Mouse (Mus musculus) MEL (cell line): ENCODE measurements around the gene Gpr6. TPM values are rescaled to one million over a fixed set of nuclear protein-coding genes. Genes with fewer than 3 reads are reported as not detected.

Experiments used
- DNase-seq: peaks from one replicate; pipeline ENCODE4 v3.0.0; 2011; ENCODE audit warnings: low read depth, low spot score
- H3K27ac ChIP-seq: 2 replicates; pipeline ENCODE4 v1.5.1; 2012; ENCODE audit warnings: low read depth, mild to moderate bottlenecking, control low read depth, low read length, moderate library complexity; ENCODE audit not compliant: control insufficient read depth
- H3K27me3 ChIP-seq, 2 experiments: fragments of 150-350 bp in 1 of 2; sonication (generic) in 1 of 2; 2 replicates each; pipeline ENCODE4 v1.6.1; 2012; ENCODE audit warnings: low read length in 2 of 2, mild to moderate bottlenecking in 2 of 2, improper control_type of control experiment in 1 of 2, moderate library complexity in 1 of 2; ENCODE audit not compliant: insufficient read depth in 2 of 2, control insufficient read depth in 1 of 2
- H3K36me3 ChIP-seq, 2 experiments: 2 replicates each; pipeline ENCODE4 v1.6.1; 2012 to 2014; ENCODE audit warnings: low read length in 2 of 2, improper control_type of control experiment in 1 of 2, inconsistent platforms in 1 of 2, mild to moderate bottlenecking in 1 of 2; ENCODE audit not compliant: insufficient read depth in 2 of 2, control insufficient read depth in 1 of 2
- H3K4me1 ChIP-seq, 2 experiments: fragments of 150-350 bp in 1 of 2; sonication (generic) in 1 of 2; 2 replicates each; pipeline ENCODE4 v1.6.1; 2012; ENCODE audit warnings: low read length in 2 of 2, improper control_type of control experiment in 1 of 2, mild to moderate bottlenecking in 1 of 2; ENCODE audit not compliant: insufficient read depth in 2 of 2, control insufficient read depth in 1 of 2
- H3K4me3 ChIP-seq, 2 experiments: fragments of 150-350 bp in 1 of 2; sonication (generic) in 1 of 2; 2 replicates each; pipeline ENCODE4 v1.5.1; 2012; ENCODE audit warnings: low read depth in 2 of 2, low read length in 2 of 2, mild to moderate bottlenecking in 2 of 2, moderate library complexity in 2 of 2, control low read depth in 1 of 2, improper control_type of control experiment in 1 of 2; ENCODE audit not compliant: control insufficient read depth in 1 of 2, insufficient read depth in 1 of 2
- H3K79me2 ChIP-seq: 2 replicates; pipeline ENCODE4 v1.6.1; 2012; ENCODE audit warnings: mild to moderate bottlenecking, low read length, moderate library complexity; ENCODE audit not compliant: control insufficient read depth, poor library complexity, insufficient read depth
- H3K9ac ChIP-seq: 2 replicates; pipeline ENCODE4 v1.6.1; 2012; ENCODE audit warnings: low read depth, mild to moderate bottlenecking, control low read depth, low read length, moderate library complexity; ENCODE audit not compliant: control insufficient read depth, poor library complexity, severe bottlenecking
- H3K9me3 ChIP-seq: fragments of 150-350 bp; sonication (generic); replicated peaks from 2 replicates; pipeline ENCODE4 v1.6.1; 2012; ENCODE audit warnings: mild to moderate bottlenecking, low read length, improper control_type of control experiment, moderate library complexity; ENCODE audit not compliant: insufficient read depth
- BHLHE40 ChIP-seq: IDR thresholded peaks from 2 replicates; pipeline ENCODE4 v1.6.1; 2012; ENCODE audit warnings: low read depth, mild to moderate bottlenecking, inconsistent platforms, low read length, improper control_type of control experiment, borderline replicate concordance
- CTCF ChIP-seq, 3 experiments: IDR thresholded peaks in 2 of 3; conservative IDR thresholded peaks in 1 of 3; 2 replicates each; pipeline ENCODE4 v1.5.1; 2011 to 2012; ENCODE audit warnings: low read length in 3 of 3, low read depth in 2 of 3, mild to moderate bottlenecking in 2 of 3, improper control_type of control experiment in 1 of 3, inconsistent platforms in 1 of 3, mixed read lengths in 1 of 3, moderate library complexity in 1 of 3; ENCODE audit not compliant: control insufficient read depth in 1 of 3, insufficient read depth in 1 of 3, poor library complexity in 1 of 3, severe bottlenecking in 1 of 3
- ELF1 ChIP-seq: IDR thresholded peaks from 2 replicates; pipeline ENCODE4 v1.6.1; 2014; ENCODE audit warnings: low read depth, mild to moderate bottlenecking, inconsistent platforms, low read length, improper control_type of control experiment, moderate library complexity
- JUND ChIP-seq: IDR thresholded peaks from 2 replicates; pipeline ENCODE4 v1.6.1; 2011; ENCODE audit warnings: low read depth, mild to moderate bottlenecking, improper control_type of control experiment, low read length
- KAT2A ChIP-seq: conservative IDR thresholded peaks from 2 replicates; pipeline ENCODE4 v1.6.1; 2012; ENCODE audit warnings: low read depth, low read length, improper control_type of control experiment, inconsistent platforms
- MAZ ChIP-seq: IDR thresholded peaks from 2 replicates; pipeline ENCODE4 v1.6.1; 2012; ENCODE audit warnings: low read depth, mild to moderate bottlenecking, inconsistent platforms, low read length, improper control_type of control experiment
- POLR2A ChIP-seq, 2 experiments: IDR thresholded peaks; 2 replicates each; pipeline ENCODE4 v1.6.1; 2011 to 2012; ENCODE audit warnings: low read length in 2 of 2, mild to moderate bottlenecking in 2 of 2, control low read depth in 1 of 2, improper control_type of control experiment in 1 of 2, low read depth in 1 of 2, moderate library complexity in 1 of 2; ENCODE audit not compliant: control insufficient read depth in 1 of 2, insufficient read depth in 1 of 2, poor library complexity in 1 of 2
- SIN3A ChIP-seq: IDR thresholded peaks from 2 replicates; pipeline ENCODE4 v1.6.1; 2012; ENCODE audit warnings: low read length, improper control_type of control experiment, inconsistent platforms
- TBP ChIP-seq: IDR thresholded peaks from 2 replicates; pipeline ENCODE4 v1.8.0; 2011; ENCODE audit warnings: low read depth, low read length, improper control_type of control experiment
- UBTF ChIP-seq: IDR thresholded peaks from 2 replicates; pipeline ENCODE4 v1.6.1; 2012; ENCODE audit warnings: low read depth, mild to moderate bottlenecking, inconsistent platforms, low read length, improper control_type of control experiment, moderate library complexity, borderline replicate concordance; ENCODE audit not compliant: insufficient read depth
- ZKSCAN1 ChIP-seq: IDR thresholded peaks from 2 replicates; pipeline ENCODE4 v1.6.1; 2012; ENCODE audit warnings: low read depth, mild to moderate bottlenecking, inconsistent platforms, low read length, improper control_type of control experiment, moderate library complexity
- ZMIZ1 ChIP-seq: IDR thresholded peaks from 2 replicates; pipeline ENCODE4 v1.6.1; 2012; ENCODE audit warnings: low read depth, mild to moderate bottlenecking, inconsistent platforms, low read length, improper control_type of control experiment, moderate library complexity
- ZNF384 ChIP-seq: IDR thresholded peaks from 2 replicates; pipeline ENCODE4 v1.6.1; 2012; ENCODE audit warnings: low read depth, mild to moderate bottlenecking, inconsistent platforms, low read length, improper control_type of control experiment
- polyA plus RNA-seq, 2 experiments: library from polyadenylated mRNA; stranded (reverse) in 1 of 2; unstranded in 1 of 2; fragments of >175 nt in 1 of 2; fragments of >200 nt in 1 of 2; gene quantifications; 2 replicates each; pipeline versions ENCODE4 v1.2.1 to v1.2.4; 2012; ENCODE audit warnings: low replicate concordance in 2 of 2, low read depth in 1 of 2; ENCODE audit not compliant: insufficient read length in 2 of 2, insufficient read depth in 1 of 2, missing spikeins in 1 of 2
- total RNA-seq: library from RNA; depleted of rRNA; stranded (reverse); fragments of 300-350 nt; gene quantifications from 2 replicates; pipeline ENCODE4 v1.2.3, GENCODE M21; 2012; rRNA removed

Gpr6 gene
- total and polyA plus RNA-seq, 3 experiments, result not detected

DNA sequence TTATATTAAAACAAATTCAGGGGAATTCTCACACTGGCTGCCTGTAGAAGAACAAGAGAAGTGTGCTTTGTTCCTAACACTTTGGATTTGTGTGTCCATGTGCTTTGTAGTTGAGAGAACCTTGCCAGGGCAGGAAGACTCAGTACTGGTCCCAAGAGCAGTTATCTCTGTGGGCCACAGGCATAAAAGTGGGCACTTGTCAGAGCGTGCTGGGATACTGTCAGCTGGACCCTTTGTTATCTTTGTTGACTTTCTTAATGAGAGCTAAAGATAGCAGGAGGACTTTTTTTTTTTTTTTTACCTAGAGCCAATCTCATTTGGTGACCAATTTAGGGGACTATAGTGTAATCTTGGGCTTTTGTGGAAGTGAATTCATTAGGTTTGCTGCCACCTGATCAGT, 47.2 kb downstream of the Gpr6 start:
- Histone ChIP-seq H3K4me3 (no peak overlapping the region), H3K4me1 (no peaks in the 10 kb centered on the region), H3K9me3 (no peaks in the 10 kb centered on the region), H3K36me3 (no peaks in the 10 kb centered on the region), H3K79me2 (no peaks in the 10 kb centered on the region), H3K27ac (no peak overlapping the region), H3K27me3 (peaks cover 0 to 2% of the 10 kb centered on the region in 2 experiments), H3K9ac (no peak overlapping the region)
- TF ChIP-seq KAT2A (no peak), ELF1 (no peak), ZKSCAN1 (no peak), ZNF384 (peak; percentile 39; the same call in 1 of the 2 replicates)
- DNase-seq, result no peak

DNA sequence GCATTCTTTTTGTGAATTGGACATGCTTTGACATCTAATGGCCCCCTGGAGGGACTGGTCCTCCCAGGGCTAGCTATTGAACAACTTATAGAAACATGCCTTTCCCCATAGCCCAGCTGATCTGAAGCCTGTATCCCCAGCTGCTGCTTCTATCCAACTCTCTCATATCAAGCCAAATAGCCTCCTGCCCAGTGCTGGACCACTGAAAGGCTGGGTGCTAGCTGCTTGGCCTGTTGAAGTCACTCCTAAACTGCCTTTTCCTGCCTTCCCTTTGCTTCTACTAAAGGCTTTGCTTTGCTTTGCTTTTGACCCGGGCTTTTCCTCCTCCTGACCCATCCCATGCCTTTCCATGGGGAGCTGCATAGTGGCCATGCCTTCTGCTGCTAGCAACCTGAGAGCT, 47.7 kb downstream of the Gpr6 start:
- Histone ChIP-seq H3K36me3 (no peaks in the 10 kb centered on the region), H3K9ac (no peak overlapping the region), H3K79me2 (no peaks in the 10 kb centered on the region), H3K4me1 (no peaks in the 10 kb centered on the region), H3K27ac (no peak overlapping the region)
- DNase-seq, result no peak
- TF ChIP-seq TBP (no peak), JUND (no peak), BHLHE40 (no peak), UBTF (no peak), ZMIZ1 (no peak)
- TF ChIP-seq, all 39 proteins: peak for 0
- H3K4me3 ChIP-seq, result no peak overlapping the region
- H3K27me3 ChIP-seq, result peaks cover 0 to 2% of the 10 kb centered on the region in 2 experiments; a peak in 3 of 4 replicates
- H3K9me3 ChIP-seq, result no peaks in the 10 kb centered on the region

DNA sequence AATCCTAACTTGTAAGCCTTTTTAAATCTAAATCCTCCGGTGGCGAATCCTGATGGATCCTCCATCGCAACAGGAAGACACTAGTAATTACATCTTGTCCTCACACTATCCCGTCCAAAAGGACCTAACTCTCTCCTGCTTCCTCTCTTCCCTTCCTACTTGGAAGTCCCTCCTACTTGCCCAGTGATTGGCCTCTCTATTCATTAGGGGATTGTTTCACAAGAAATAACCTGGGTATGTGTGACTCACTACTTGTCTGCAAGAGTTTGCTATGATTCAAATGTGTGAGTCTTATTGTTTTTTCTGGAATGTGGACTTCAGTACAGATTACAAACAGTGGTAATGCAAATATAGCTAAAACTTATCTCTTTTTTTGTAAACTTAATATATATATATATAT, 49.9 kb downstream of the Gpr6 start:
- TF ChIP-seq POLR2A (IDR thresholded peaks at IDR 0.05; ENCODE audit: control insufficient read depth in 1 of 2, insufficient read depth in 1 of 2, low read depth in 1 of 2, low read length in 2 of 2, poor library complexity in 1 of 2), result no peak
- no peak for TF ChIP-seq CTCF (IDR thresholded peaks at IDR 0.05 in 2 of 3, conservative IDR thresholded peaks at IDR 0.05 in 1 of 3; ENCODE audit: control insufficient read depth in 1 of 3, insufficient read depth in 1 of 3, low read depth in 2 of 3, low read length in 3 of 3, poor library complexity in 1 of 3, severe bottlenecking in 1 of 3)
- TF ChIP-seq JUND, result no peak
- no peak for TF ChIP-seq SIN3A
- no peak for TF ChIP-seq ZNF384
- TF ChIP-seq MAZ, result no peak
- no peaks in the 10 kb centered on the region for H3K9me3 ChIP-seq
- no peaks in the 10 kb centered on the region for H3K36me3 ChIP-seq
- no peak overlapping the region for H3K4me3 ChIP-seq
- no peak overlapping the region for H3K9ac ChIP-seq
- H3K79me2 ChIP-seq, result no peaks in the 10 kb centered on the region
- H3K27ac ChIP-seq, result no peak overlapping the region
- H3K27me3 ChIP-seq, result peaks cover 2 to 3% of the 10 kb centered on the region in 2 experiments; a peak in 2 of 4 replicates
- no peaks in the 10 kb centered on the region for H3K4me1 ChIP-seq
- DNase-seq, result no peak

Other genes starting within 250 kb of the Gpr6 start
- gene Cdc40, start 189.0 kb downstream of the Gpr6 start, total RNA-seq, result 11.9 and 12.8 TPM in 2 replicates
- gene Cdc40, start 189.0 kb downstream of the Gpr6 start, polyA plus RNA-seq, result 10 to 100 TPM; 35.5 to 68.5 TPM
- gene Wasf1, start 188.8 kb downstream of the Gpr6 start, total RNA-seq, result 1.6 and 2.0 TPM in 2 replicates
- 10 to 100 TPM in 1 of 2 experiments, not detected in 1; 14.4 TPM for gene Wasf1, start 188.8 kb downstream of the Gpr6 start, polyA plus RNA-seq
- 21.4 and 22.1 TPM in 2 replicates for gene Fig4, start 231.0 kb upstream of the Gpr6 start, total RNA-seq
- gene Fig4, start 231.0 kb upstream of the Gpr6 start, polyA plus RNA-seq, result 10 to 100 TPM in 1 of 2 experiments, not detected in 1; 27.4 TPM
- not detected in 2 replicates for gene Ak9, start 231.7 kb upstream of the Gpr6 start, total RNA-seq
- gene Ak9, start 231.7 kb upstream of the Gpr6 start, polyA plus RNA-seq, result under 1 TPM in 1 of 2 experiments, not detected in 1; 0.21 TPM